Mouse (Mus musculus) left cerebral cortex, postnatal 25 days (tissue): ENCODE results near the gene Slamf9. TPM values are rescaled to one million over a fixed set of nuclear protein-coding genes. Genes with fewer than 3 reads are reported as not detected.

Experiments used
- DNase-seq, 2 experiments: peaks; one replicate each; pipeline ENCODE4 v3.0.0; 2022; ENCODE audit warnings: low spot score in 2 of 2, mixed read lengths in 1 of 2
- intact Hi-C: fragments of 180-260 bp; cut with DNase I; formaldehyde crosslinking; loops from one replicate; pipeline ENCODE4 v1.15.1; 2025
- total RNA-seq, 2 experiments: library from RNA; stranded (reverse); gene quantifications; 2 replicates each; pipeline ENCODE4 v1.2.3; 2021

The Slamf9 gene
- total RNA-seq, 2 experiments from 2014 or later: 0.41 to 0.46 TPM

- DNase-seq: no peak
- intact Hi-C loops: loop anchor here (5.0 to 10.0 kb wide), 2 partner anchors 797 to 870 kb away; no protein-coding TSS in a partner anchor
Observed at GRCm38 (mm10) chr1:172527431-172527830, 52.3 kb downstream of the Slamf9 start.

Other genes starting within 250 kb of the Slamf9 start
- not detected for gene Atp1a4, start 216.9 kb upstream of the Slamf9 start, total RNA-seq
- gene Igsf8, start 213.7 kb upstream of the Slamf9 start, total RNA-seq: 100 to 1,000 TPM; 232 to 242 TPM
- 100 to 1,000 TPM; 610 to 694 TPM for gene Atp1a2, start 177.3 kb upstream of the Slamf9 start, total RNA-seq
- 100 to 1,000 TPM; 126 to 139 TPM for gene Kcnj9, start 146.0 kb upstream of the Slamf9 start, total RNA-seq
- gene Kcnj10, start 134.1 kb upstream of the Slamf9 start, total RNA-seq: 10 to 100 TPM; 85.4 to 99.8 TPM
- gene Pigm, start 98.8 kb upstream of the Slamf9 start, total RNA-seq: 1 to 10 TPM; 8.9 to 9.2 TPM
- gene Igsf9, start 6.4 kb downstream of the Slamf9 start, total RNA-seq: 10 to 100 TPM in 1 of 2 experiments, 1 to 10 TPM in 1; 8.7 to 11.1 TPM
- 10 to 100 TPM in 1 of 2 experiments, 1 to 10 TPM in 1; 10.0 to 10.8 TPM for gene Tagln2, start 24.7 kb downstream of the Slamf9 start, total RNA-seq
- gene Cfap45, start 45.4 kb downstream of the Slamf9 start, total RNA-seq: 1 to 10 TPM; 3.7 to 4.5 TPM
- gene Vsig8, start 80.6 kb downstream of the Slamf9 start, total RNA-seq: under 1 TPM; 0.32 to 0.37 TPM
- not detected for gene Slamf8, start 115.2 kb downstream of the Slamf9 start, total RNA-seq
- not detected for gene Fcrl6, start 127.2 kb downstream of the Slamf9 start, total RNA-seq
- 1 to 10 TPM; 5.7 to 6.1 TPM for gene Dusp23, start 157.6 kb downstream of the Slamf9 start, total RNA-seq
- not detected for gene Crp, start 222.7 kb downstream of the Slamf9 start, total RNA-seq